Mouse (Mus musculus): ENCODE data around the gene Mef2a.

DNA sequence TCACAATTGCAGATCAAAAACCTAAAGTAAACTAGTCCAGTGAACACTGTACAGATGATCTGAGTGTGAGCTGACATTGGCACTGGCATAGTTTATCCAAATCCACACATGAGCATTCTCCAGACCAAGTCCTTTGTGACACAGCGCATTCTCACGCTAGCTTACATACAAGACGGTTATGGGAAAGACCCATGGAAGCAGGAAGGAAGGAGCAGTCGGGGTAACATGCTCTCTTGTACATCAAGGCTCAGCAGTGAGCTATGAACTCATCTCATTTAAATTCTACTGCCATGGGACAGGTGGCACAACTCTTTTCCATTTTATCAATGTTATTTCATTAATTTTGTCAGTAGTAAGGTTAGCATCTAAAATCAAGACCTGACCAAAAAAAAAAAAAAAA is 3.0 kb downstream of the Mef2a start:
- no peak for TF ChIP-seq CTCF (conservative IDR thresholded peaks at IDR 0.05; ENCODE audit: insufficient read depth, insufficient read length, low read depth, low read length)
- TF ChIP-seq POLR2A (IDR thresholded peaks at IDR 0.05; ENCODE audit: low read depth, low read length): no peak
